Mouse (Mus musculus): ENCODE measurements at regions not wholly inside any gene's neighbourhood (a gene's known extent, or its start where the extent isn't known, plus 50 kb on each side); places are given as distances from the start of the nearest gene placed in this dataset.

DNA sequence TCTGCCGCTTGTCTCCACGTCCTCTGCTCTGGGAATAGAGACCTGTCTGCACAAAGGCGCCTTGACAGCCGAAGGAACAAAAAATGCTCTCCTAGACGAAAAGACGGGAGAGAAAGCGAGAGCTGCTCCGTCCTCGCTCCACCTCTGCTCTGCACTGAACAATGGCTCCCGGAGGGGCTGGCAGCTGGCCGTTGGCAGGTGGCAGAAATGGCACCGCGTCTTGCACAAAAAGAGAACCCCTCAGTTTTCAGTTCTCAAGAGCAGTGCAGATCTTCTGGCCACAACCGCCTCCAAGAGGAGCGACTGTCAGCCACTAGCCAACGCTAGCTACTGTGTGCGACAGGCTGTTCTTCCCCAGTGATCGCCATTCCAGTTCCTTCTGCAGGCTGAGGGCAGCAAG lies 385.0 kb upstream of the Rora start:
- WGBS: 82% methylated on average over 18 of the region's 18 CpGs
- Histone ChIP-seq H3K36me3 (no peaks in the 10 kb centered on the region), H3K4me3 (no peak overlapping the region), H3K27me3 (no peaks in the 10 kb centered on the region), H3K4me1 (no peaks in the 10 kb centered on the region), H3K9ac (no peak overlapping the region), H3K4me2 (no peak overlapping the region), H3K27ac (no peak overlapping the region), H3K9me3 (no peaks in the 10 kb centered on the region)
- ATAC-seq (ENCODE audit: insufficient number of reproducible peaks, low FRiP score, low TSS enrichment, low read depth): no peak

DNA sequence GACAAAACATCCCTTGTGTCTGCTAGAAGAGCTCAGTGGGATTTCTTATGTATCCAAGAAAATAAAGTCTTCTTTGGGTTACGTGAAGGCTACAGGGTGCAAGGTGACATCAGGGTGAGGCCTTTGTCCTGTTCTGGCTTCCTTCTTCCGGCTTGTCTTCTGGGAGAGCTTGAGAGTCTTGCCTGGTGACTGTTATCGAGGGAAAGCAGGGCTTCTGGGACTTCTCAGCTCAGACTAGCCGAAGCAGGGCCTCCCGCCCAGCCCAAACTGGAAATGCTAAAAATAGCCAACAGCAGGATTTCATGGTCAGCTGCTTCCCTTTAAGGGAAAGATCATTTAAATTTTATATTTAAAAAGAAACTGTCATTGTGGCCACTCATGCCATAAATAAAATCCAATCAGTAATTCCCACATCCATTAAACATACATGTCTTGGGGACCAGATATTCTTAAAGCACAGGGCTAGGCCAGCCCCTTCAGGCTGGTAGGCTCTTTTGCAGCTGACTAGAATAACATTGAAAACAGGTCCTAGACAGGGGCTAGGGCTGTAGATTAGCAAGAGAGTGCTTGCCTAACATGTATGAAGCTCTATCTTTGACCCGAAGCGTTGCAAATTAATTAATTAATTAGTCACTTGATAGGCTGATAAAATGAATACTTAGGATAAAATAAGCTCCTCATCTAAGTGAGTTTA lies 351.2 kb upstream of the Rora start:
- no peaks in the 10 kb centered on the region for H3K36me3 ChIP-seq
- no peaks in the 10 kb centered on the region for H3K27me3 ChIP-seq
- no peaks in the 10 kb centered on the region for H3K4me1 ChIP-seq
- peak overlapping the region; percentile 13; the same call in 1 of the 2 replicates for H3K27ac ChIP-seq
- H3K4me3 ChIP-seq: no peak overlapping the region
- no peak overlapping the region for H3K9ac ChIP-seq
- 57% methylated on average over 7 of the region's 7 CpGs for WGBS
- no peak for ATAC-seq (ENCODE audit: insufficient number of reproducible peaks, low FRiP score, low TSS enrichment, low read depth)
- H3K4me2 ChIP-seq: no peak overlapping the region
- no peaks in the 10 kb centered on the region for H3K9me3 ChIP-seq

DNA sequence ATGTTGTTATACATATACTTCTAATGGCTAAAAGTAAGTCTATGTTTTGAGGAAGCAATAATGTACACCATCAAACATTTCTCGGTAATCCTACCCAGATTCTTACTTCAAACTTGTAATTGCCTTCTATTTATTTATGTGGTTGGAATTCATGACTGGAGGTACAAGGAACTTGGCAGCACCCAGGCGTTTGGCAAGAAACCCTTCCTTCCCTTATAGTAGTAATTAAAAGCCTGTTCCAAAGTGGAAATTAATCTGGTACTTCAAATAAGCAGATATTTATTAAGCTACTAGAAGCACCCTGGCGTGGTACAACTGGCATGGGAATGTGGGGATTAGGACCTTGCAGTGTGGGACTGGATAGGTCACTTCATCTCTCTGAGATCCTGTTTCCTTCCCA lies 322.9 kb upstream of the Rora start:
- Histone ChIP-seq H3K4me1 (no peaks in the 10 kb centered on the region), H3K27ac (no peak overlapping the region), H3K9ac (no peak overlapping the region), H3K4me2 (no peak overlapping the region), H3K36me3 (no peaks in the 10 kb centered on the region), H3K9me3 (no peaks in the 10 kb centered on the region), H3K4me3 (no peak overlapping the region), H3K27me3 (no peaks in the 10 kb centered on the region)
- 31% methylated on average over 3 of the region's 3 CpGs for WGBS
- no peak for ATAC-seq (ENCODE audit: insufficient number of reproducible peaks, low FRiP score, low TSS enrichment, low read depth)

DNA sequence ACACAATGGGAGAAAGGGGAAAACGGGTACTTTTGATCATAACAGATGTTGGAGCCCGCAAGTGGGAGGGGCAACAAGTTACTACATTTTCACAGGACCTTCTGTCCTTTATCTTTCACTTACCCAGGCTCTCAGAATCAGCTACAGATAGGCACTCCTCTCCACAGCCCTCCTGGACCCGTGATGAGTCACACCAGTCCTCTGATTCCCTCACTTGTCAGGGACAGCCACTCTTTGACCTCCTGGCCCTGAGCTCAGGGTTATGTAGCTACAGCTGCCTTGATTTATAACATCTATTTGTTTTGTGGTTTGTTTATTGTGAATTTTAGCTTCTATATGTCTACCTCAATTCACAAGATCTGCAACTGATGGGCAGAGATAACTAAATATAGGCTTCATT lies 312.7 kb upstream of the Rora start:
- Histone ChIP-seq H3K27ac (no peak overlapping the region), H3K4me3 (no peak overlapping the region), H3K27me3 (no peaks in the 10 kb centered on the region), H3K9me3 (no peaks in the 10 kb centered on the region), H3K9ac (no peak overlapping the region), H3K4me2 (no peak overlapping the region), H3K4me1 (no peaks in the 10 kb centered on the region), H3K36me3 (no peaks in the 10 kb centered on the region)
- WGBS: 49% methylated on average over 3 of the region's 3 CpGs
- ATAC-seq (ENCODE audit: insufficient number of reproducible peaks, low FRiP score, low TSS enrichment, low read depth): no peak

DNA sequence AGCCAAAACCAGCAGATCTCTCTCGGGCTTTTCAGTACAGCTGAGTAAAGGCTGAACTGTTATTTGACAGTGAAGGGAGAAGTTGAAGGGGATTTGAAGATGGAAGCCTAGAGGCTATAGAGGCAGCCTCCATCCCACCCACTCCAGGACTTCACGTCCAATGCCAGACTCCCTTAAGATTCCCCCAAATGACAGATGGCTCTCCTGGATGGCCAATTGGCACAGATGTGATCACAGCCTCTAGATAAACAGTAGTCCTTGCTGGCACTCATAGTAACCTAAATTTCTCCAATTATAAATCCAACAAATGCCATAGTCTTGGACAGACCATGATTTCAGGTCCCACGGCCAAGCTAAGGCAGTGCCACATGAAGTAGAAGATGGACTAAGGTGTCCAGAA lies 312.1 kb upstream of the Rora start:
- no peak overlapping the region for H3K9ac ChIP-seq
- WGBS: 77% methylated on average over 3 of the region's 3 CpGs
- no peak overlapping the region for H3K4me2 ChIP-seq
- H3K4me3 ChIP-seq: no peak overlapping the region
- H3K27me3 ChIP-seq: no peaks in the 10 kb centered on the region
- H3K27ac ChIP-seq: no peak overlapping the region
- no peaks in the 10 kb centered on the region for H3K36me3 ChIP-seq
- no peaks in the 10 kb centered on the region for H3K9me3 ChIP-seq
- H3K4me1 ChIP-seq: no peaks in the 10 kb centered on the region
- ATAC-seq (ENCODE audit: insufficient number of reproducible peaks, low FRiP score, low TSS enrichment, low read depth): no peak

DNA sequence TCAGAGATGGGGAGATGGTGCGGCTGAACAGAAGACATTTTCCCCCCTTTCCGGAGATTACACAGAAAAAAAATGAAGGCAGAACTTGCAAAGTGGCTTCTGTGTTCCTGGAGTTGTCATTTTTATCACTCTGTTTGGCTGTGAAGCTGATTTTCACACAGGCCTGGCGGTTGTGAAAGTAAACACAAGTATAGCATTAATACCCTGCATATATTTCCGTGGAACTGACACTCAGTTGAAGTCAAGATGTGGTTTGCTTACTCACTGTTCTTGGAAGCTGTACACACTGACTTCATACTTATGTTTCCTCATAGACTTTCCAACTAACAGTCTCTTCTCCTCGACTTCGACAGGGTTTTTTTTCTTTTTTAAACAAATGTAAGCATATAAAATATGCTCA lies 306.2 kb upstream of the Rora start:
- Histone ChIP-seq H3K27me3 (no peaks in the 10 kb centered on the region), H3K4me3 (no peak overlapping the region), H3K9ac (no peak overlapping the region), H3K4me1 (no peaks in the 10 kb centered on the region), H3K4me2 (no peak overlapping the region), H3K36me3 (no peaks in the 10 kb centered on the region), H3K9me3 (no peaks in the 10 kb centered on the region), H3K27ac (no peak overlapping the region)
- WGBS: 81% methylated on average over 6 of the region's 6 CpGs
- no peak for ATAC-seq (ENCODE audit: insufficient number of reproducible peaks, low FRiP score, low TSS enrichment, low read depth)

DNA sequence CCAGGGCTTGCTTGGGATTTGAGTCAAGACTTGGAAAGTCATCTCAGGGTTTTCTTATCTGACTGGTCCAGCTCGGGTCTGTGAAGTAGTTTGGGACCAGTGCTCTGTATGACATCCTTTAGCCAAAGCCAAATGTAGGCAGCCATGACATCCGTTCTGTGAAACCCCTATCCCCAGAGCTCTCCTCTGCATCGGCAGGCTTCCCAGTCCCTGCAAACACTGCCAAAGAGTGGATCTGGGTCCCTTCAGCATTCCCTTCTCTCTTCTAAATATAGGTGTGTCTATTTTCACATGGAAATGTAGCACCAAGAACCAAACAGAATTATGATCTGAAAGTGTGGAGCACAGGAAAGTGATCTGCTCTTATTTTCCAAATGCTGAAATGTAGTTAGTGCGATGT lies 302.1 kb upstream of the Rora start:
- ATAC-seq (ENCODE audit: insufficient number of reproducible peaks, low FRiP score, low TSS enrichment, low read depth): no peak
- H3K4me3 ChIP-seq: no peak overlapping the region
- H3K36me3 ChIP-seq: no peaks in the 10 kb centered on the region
- no peaks in the 10 kb centered on the region for H3K27me3 ChIP-seq
- WGBS: 90% methylated on average over 4 of the region's 4 CpGs
- H3K27ac ChIP-seq: no peak overlapping the region
- no peak overlapping the region for H3K4me2 ChIP-seq
- H3K4me1 ChIP-seq: no peaks in the 10 kb centered on the region
- H3K9ac ChIP-seq: no peak overlapping the region
- no peaks in the 10 kb centered on the region for H3K9me3 ChIP-seq

DNA sequence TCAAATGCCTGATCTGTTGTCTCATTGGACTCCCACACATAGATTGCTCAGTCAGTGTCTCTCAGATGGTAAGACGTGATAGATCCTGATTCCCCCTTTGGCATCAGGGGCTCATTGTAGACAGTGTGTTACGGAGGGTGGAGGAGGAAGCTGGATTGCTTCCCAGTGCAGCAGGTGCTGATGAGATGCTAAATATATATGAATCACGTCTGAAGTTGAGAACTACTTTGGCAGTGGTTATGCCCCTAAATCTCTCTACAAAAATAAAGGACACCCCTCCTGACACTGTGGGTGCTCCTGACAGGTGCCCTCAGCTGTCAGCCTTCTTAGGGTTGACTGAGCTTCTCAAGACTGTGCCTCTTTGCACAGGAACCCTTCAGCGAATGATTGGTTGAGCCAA lies 299.1 kb upstream of the Rora start:
- WGBS: 78% methylated on average over 4 of the region's 4 CpGs
- Histone ChIP-seq H3K9ac (no peak overlapping the region), H3K36me3 (no peaks in the 10 kb centered on the region), H3K4me2 (no peak overlapping the region), H3K9me3 (no peaks in the 10 kb centered on the region), H3K27ac (no peak overlapping the region), H3K4me1 (no peaks in the 10 kb centered on the region), H3K27me3 (no peaks in the 10 kb centered on the region), H3K4me3 (no peak overlapping the region)
- ATAC-seq (ENCODE audit: insufficient number of reproducible peaks, low FRiP score, low TSS enrichment, low read depth): no peak

DNA sequence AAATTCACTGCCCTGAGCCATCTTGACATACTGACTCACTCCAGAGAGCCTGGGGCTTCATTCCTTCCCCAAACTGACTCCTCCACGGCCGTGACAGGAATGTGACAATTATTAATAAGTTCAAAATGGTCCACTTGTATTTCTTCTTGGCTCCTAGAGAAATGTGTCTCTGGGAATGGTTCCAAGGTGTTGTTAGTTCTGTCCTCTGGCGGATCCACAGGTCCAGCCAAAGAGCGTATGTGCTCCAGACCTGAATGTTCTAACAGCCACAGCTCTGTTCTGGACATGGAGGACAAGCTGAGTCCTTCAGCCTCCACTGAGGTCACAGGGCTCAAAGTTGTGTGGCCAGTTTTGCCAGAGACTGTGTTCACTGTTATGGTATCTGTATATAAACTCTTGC lies 297.5 kb upstream of the Rora start:
- H3K36me3 ChIP-seq: no peaks in the 10 kb centered on the region
- H3K4me2 ChIP-seq: no peak overlapping the region
- H3K9ac ChIP-seq: no peak overlapping the region
- H3K4me1 ChIP-seq: no peaks in the 10 kb centered on the region
- H3K4me3 ChIP-seq: no peak overlapping the region
- H3K27ac ChIP-seq: no peak overlapping the region
- H3K9me3 ChIP-seq: no peaks in the 10 kb centered on the region
- H3K27me3 ChIP-seq: no peaks in the 10 kb centered on the region
- no peak for ATAC-seq (ENCODE audit: insufficient number of reproducible peaks, low FRiP score, low TSS enrichment, low read depth)
- WGBS: 62% methylated on average over 4 of the region's 4 CpGs

DNA sequence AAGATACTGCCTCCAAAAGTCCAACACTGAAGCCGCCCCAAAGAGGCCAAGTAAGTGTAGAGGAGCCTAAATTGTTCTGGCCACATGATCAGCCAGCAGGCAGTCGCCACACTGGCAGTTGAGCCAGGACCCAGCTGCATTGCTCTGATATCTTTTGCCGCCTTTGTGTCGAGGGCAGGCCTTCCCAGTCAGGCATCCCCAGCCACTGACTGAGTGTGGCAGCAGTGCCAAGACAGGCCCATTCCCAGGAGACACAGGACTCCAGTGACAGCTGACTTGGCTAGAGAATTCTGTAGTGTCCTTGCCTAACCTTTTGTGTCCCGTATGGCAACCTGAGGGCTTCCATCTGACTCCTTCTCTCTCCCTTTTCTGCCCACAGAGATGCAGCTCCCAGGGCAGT lies 296.4 kb upstream of the Rora start:
- ATAC-seq (ENCODE audit: insufficient number of reproducible peaks, low FRiP score, low TSS enrichment, low read depth): no peak
- no peak overlapping the region for H3K4me2 ChIP-seq
- H3K4me3 ChIP-seq: no peak overlapping the region
- no peaks in the 10 kb centered on the region for H3K4me1 ChIP-seq
- H3K27me3 ChIP-seq: no peaks in the 10 kb centered on the region
- H3K27ac ChIP-seq: no peak overlapping the region
- WGBS: 73% methylated on average over 5 of the region's 5 CpGs
- no peaks in the 10 kb centered on the region for H3K9me3 ChIP-seq
- H3K36me3 ChIP-seq: no peaks in the 10 kb centered on the region
- H3K9ac ChIP-seq: no peak overlapping the region

DNA sequence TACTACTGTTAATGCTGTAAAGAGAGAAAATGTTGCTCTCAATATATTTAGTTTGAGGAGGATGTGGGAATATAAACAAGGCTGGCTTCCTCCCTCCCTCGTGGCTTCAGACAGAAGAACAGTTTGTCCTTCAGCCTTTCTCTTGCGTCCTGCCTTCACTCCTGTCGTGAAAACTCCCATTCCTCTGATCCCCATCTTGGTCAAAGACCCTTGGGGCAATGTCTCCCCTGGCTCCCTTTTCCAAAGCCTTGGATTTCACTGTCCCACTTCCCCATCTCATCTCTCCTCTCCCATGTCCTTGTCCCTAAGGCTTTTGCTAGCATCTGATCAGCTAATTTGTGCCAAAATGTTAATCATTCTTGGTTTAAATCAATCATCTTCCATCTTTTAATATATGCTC lies 286.6 kb upstream of the Rora start:
- no peak overlapping the region for H3K9ac ChIP-seq
- no peak overlapping the region for H3K27ac ChIP-seq
- no peaks in the 10 kb centered on the region for H3K9me3 ChIP-seq
- no peaks in the 10 kb centered on the region for H3K36me3 ChIP-seq
- no peak overlapping the region for H3K4me3 ChIP-seq
- 77% methylated on average over 3 of the region's 3 CpGs for WGBS
- no peak overlapping the region for H3K4me2 ChIP-seq
- no peak for ATAC-seq (ENCODE audit: insufficient number of reproducible peaks, low FRiP score, low TSS enrichment, low read depth)
- no peaks in the 10 kb centered on the region for H3K27me3 ChIP-seq
- H3K4me1 ChIP-seq: no peaks in the 10 kb centered on the region

DNA sequence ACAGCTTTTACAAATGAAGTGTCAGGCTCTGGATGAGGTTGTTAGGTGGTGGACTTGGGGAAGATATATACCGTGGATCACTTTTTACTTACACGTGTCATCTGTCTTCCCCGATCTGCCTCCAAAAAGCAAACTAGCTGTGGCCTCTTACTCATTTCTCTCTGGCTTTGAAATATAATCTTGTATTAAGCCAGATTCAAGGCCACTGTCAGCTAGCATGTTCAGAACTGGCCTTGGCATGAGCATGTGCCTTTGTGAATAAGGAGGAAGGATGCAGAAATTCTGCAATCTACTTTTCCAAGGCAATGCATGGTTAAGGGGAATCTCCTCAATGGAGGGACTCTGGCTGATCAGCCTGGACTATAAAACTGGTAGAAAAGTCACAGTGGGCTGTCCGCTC lies 286.0 kb upstream of the Rora start:
- 86% methylated on average over 4 of the region's 4 CpGs for WGBS
- Histone ChIP-seq H3K9me3 (no peaks in the 10 kb centered on the region), H3K36me3 (no peaks in the 10 kb centered on the region), H3K27me3 (no peaks in the 10 kb centered on the region), H3K27ac (no peak overlapping the region), H3K9ac (no peak overlapping the region), H3K4me1 (no peaks in the 10 kb centered on the region), H3K4me3 (no peak overlapping the region), H3K4me2 (no peak overlapping the region)
- no peak for ATAC-seq (ENCODE audit: insufficient number of reproducible peaks, low FRiP score, low TSS enrichment, low read depth)

DNA sequence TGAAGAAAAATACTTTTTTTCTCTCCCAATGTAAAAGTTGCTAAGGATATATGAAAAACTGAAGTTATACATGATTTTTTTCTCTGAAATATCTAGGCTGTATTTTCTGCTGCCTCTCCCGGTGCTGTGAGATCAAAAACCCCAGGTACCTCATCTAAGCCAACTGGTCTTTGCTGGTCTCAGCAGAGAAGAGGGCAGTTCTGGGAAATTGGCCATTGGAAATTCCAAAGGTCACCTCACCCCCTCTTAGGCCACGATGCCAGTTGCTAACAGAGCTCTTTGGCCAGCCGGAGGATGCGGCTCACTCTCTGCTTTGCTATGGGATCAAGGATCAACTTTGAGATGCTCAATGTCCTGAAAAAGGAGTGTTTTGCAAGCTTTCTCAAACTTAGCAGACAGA lies 280.9 kb upstream of the Rora start:
- Histone ChIP-seq H3K27ac (no peak overlapping the region), H3K4me3 (no peak overlapping the region), H3K9ac (no peak overlapping the region), H3K4me1 (no peaks in the 10 kb centered on the region), H3K9me3 (no peaks in the 10 kb centered on the region), H3K27me3 (no peaks in the 10 kb centered on the region), H3K36me3 (no peaks in the 10 kb centered on the region), H3K4me2 (no peak overlapping the region)
- no peak for ATAC-seq (ENCODE audit: insufficient number of reproducible peaks, low FRiP score, low TSS enrichment, low read depth)
- 80% methylated on average over 4 of the region's 4 CpGs for WGBS
